Mouse (Mus musculus) kidney, postnatal 14 days (tissue): ENCODE results near the gene Gm20671.
A peak's percentile ranks its signal among the peaks of the same experiment; 100 is the strongest.
"Not testable (repeated sequence)": the region's sequence is repeated elsewhere in the genome, so short reads cannot be mapped to it uniquely, and the experiment has no call there.

Experiments
- DNase-seq: peaks from one replicate; pipeline ENCODE4 v3.0.0; 2022; ENCODE audit warnings: mixed read lengths

Gene Gm20671

DNA sequence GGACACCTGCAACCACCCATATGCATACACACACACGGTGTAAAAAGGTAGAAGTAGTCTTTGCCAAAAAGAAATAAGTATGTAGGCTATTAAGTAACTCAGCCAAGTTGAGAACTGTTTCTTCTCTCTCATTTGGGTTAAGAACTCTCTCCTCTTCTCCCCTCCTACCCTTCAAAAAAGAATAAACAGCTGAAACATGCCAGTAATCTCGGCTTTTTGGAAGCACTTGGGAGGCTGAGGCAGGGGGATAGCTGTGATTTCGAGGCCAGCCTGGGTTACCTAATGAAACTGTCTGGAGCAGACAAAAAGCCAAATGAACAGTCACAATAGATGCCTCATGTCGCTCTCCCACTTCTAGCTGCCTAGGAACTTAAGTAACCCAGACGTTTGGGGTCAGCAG is 42.2 kb downstream of the Gm20671 start:
- no peak for DNase-seq

GRCm38 (mm10) chr5:32781596-32781995 is 45.3 kb downstream of the Gm20671 start:
- DNase-seq = no peak

GRCm38 (mm10) chr5:32778168-32778567 is 48.7 kb downstream of the Gm20671 start:
- DNase-seq = no peak

DNA sequence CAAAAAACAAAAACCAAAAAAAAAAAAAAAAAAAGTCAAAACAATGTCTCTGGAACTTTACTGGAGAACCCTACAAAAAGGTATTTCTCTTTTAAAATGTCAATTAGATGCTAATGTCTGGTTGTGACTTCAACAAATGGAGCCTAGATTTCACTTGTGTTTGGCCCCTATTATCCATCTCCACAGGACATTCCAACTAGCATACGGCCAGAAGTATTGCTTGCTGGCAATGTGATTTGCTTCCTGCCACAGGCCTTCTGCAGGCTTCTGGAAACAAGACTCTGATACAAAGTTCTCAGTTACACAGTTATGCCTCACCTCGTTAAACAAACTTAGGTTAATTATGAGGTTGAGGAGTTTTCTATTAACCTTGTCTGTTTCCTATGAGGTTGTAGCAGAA is 54.5 kb downstream of the Gm20671 start:
- no peak for DNase-seq

DNA sequence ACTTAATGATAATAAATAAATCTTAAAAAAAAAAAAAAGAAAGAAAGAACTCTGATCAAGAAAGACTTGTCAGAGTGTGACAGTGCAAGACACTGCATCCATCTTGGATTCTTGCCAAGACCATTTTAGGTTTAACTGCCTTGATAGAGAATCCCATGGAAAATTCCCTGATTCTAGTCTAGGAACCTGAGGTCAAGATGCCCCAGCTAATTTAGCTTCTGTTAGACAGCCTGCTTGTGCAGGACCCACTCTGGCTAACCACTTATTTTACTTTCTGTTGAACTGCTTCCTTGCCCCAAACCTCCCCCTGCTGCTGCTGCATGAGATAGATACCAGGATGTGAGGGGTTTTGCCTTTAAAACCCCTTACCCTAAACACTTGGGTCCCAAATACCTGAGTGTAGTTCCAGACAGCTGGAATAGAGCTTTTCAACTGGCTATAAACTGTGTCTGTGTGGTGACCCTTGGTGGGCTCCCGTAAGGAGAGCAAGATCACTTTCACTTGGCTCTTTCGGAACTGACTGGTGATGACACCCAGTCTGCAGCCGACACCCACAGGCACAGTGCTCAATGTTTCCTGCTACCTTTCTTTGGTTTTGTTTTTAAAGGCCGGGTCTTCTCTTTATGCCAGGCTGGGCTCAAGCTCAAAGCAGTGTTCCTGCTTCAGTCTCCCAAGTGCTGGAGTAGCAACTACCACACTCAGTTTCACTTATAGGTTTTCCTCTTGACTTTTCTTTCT is 59.1 kb downstream of the Gm20671 start:
- DNase-seq = no peak

DNA sequence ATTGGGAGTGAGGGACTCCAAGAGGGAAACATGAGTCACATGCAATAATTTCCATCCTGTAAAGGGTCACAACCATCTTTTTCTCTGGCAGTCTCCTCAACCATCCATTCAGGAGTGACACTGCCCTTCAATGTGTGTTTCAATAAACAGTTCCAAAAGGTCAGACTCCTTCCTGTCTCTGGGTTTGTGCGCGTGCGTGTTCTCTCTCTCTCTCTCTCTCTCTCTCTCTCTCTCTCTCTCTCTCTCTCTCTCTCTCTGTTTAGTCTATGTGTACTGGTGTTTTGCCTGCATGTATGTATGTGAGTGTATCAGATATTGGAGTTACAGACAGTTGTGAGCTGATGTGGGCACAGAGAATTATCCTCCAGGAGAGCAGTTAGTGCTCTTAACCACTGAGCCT is 59.9 kb downstream of the Gm20671 start:
- DNase-seq = no peak

DNA sequence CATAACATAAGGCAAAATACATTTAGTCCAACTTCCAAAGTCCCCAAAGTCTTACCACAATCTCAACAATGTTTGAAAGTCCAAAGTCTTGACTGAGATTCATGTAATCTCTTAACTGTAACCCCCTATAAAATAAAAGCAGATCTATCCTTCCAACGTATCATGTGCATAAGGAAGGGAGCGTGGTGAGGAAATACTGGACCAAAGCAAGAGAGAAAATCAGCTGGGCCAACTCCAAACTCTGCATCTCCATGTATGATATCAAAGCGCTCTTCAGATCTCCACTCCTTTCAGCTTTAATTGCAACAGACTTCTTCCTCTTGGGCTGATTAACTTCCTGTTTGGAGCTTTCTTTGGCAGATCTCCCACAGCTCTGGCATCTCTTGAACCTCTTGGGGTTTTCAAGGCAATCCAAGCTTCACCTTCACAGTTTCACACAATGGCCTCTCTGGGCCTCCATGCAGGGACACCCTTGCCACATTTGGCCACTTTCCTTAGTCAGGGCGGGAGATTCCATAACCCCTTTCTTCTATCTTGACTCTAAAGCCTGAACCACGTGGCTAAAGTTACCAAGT is 65.3 kb downstream of the Gm20671 start:
- DNase-seq = peak; percentile 23

DNA sequence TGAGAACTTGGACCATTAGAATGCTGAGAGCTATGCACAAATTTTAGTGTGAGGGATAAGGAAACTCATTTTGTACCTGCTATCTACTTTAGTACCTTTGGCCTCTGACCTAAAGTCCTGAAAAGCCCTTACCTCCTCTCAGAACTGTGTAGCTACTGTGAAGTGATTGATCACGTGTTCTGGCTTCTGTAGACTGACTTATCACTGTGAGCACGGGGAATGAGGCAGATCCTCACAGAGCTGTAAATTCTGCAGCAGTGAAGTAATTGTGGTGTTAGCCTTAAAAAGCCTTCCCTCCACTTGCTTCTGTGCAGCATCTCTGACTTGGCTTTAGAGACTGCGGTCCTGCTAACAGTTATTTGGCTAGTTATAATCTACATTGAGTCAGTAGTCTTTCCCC is 66.1 kb downstream of the Gm20671 start:
- no peak for DNase-seq

DNA sequence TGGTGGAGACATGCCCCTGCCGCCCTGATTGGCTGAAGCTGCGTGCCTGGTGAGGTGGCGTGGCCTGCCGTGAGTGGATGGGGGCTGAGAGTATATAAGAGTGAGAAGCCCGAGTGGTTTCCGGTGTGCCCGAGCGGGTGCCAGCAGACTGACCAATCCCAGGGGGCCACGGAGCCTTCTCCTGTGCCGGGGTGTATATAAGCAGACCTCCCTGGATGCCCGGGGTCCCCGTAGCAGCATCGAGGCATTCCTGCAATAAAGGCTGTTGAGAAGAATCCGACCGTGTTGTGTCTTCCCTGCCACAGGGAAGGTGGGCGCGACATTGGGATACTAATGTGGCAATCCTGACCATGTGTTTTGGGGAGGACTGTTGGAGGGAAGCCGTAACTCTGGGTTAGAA is 66.6 kb downstream of the Gm20671 start:
- not testable (repeated sequence) for DNase-seq

DNA sequence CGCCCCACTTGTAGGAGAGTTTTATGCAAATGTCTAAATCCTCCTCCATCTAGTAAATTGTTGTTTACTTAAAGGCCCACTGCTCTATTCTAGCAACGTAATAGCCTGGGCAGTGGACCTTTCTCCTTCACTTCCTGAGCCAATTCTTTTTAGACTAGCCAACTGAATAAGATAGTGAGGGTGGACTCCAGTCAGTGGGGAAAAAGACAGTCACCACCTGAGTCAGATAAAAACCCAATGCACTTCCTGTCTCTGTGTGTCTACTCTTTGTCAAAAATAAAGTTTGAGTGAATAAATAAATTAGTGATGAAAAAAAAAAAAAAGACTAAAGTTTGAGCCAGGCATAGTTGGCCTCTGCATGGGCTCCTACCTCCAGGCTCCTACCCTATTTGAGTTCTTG is 67.2 kb downstream of the Gm20671 start:
- DNase-seq = no peak

- no peak for DNase-seq
These were observed 70.8 kb downstream of the Gm20671 start for GRCm38 (mm10) chr5:32756141-32756540.

DNA sequence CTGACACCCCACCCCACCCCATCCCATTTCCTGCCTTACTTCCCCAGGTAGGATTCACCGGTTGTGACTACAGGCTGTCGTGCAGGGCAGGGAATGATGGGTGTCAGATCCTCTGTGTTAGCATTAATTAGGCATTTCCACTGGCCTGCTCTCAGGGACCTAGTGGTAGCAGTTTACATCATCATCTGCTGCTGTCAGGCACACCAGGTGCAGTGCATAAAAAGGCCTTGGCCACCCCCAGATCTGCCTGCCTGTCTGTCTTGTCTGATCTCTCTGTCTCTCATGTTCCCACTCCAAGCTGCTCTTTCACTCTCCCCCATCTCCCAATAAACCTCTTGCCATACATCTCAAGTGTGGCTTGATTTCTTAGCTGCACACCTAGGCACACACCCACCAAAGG is 75.2 kb downstream of the Gm20671 start:
- no peak for DNase-seq

- no peak for DNase-seq
These were observed 78.0 kb downstream of the Gm20671 start for GRCm38 (mm10) chr5:32748936-32749335.

- DNase-seq = peak; percentile 69
These were observed 79.1 kb downstream of the Gm20671 start for GRCm38 (mm10) chr5:32747650-32748375.

GRCm38 (mm10) chr5:32745705-32746655 is 80.9 kb downstream of the Gm20671 start:
- DNase-seq = peak; percentile 87

DNA sequence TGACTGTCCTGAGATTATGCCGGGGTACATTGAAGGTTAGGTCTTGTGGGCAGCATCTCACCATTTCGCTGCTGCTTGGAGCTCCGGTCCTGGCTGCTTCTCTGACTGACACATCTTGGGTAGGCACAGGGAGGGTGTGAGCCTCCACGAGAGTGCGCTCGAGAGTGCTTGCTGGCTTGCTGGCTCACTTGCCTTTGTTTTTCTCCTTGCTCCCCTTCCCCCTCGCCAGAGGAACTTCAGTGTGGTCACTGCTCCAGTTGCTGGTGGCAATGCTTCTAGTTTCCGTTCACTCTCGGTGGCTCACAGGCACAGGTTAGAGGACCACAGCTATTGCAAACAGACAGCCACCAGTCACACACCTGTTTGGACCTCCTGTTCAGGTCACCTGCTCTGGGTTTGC is 84.8 kb downstream of the Gm20671 start:
- DNase-seq = no peak

- not testable (repeated sequence) for DNase-seq
These were observed 85.5 kb downstream of the Gm20671 start for GRCm38 (mm10) chr5:32741377-32741776.

- not testable (repeated sequence) for DNase-seq
These were observed 86.1 kb downstream of the Gm20671 start for GRCm38 (mm10) chr5:32740850-32741249.

DNA sequence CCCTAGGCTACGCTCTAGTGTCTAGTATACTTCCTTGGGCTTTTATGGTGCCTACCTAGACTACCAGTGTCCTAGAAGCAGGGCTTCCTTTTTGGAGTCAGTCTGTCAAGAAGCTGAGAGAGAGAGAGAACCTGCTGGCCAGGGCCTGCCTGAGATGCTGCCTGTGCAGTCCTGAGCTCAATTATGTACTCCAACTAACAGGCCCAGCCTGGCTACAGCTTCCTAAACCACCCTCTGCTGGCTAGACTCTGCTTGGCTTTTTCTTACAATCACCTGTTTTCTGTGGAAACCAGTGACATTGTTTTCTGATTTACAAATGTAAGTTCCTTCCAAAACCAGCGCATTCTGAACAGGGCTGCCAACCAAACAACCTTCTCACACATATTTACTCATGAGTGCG is 86.8 kb downstream of the Gm20671 start:
- DNase-seq = no peak

- DNase-seq = not testable (repeated sequence)
These were observed 90.1 kb downstream of the Gm20671 start for GRCm38 (mm10) chr5:32736770-32737169.

DNA sequence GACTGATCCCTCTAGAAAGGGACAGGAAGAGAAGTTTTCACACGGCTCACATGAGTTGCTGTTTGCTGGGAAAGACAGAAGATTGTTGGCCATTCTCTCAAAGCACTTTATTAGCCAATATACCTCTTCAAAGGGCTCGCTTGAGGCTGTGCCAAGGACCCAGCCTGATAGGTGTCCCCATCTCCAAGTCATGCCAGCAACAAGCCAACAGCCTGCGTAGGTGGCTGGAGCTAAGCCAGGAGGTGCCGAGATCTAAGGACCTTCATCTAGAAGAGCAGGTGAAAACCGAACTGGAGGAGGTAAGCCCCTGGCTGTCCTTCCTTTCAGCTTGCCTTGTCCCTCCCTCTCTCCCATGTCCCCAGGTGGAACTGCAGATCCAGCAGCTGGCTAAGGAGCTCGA is 91.1 kb downstream of the Gm20671 start:
- no peak for DNase-seq

GRCm38 (mm10) chr5:32733892-32734291 is 93.0 kb downstream of the Gm20671 start:
- DNase-seq = not testable (repeated sequence)

- DNase-seq = no peak
These were observed 98.1 kb downstream of the Gm20671 start for GRCm38 (mm10) chr5:32728851-32729250.
